9 mouse cellular contexts compared by ENCODE assay signal in genomic region chr2:112774762-112775161, GRCm38 (mm10).
DNase-seq lines count a peak whose midpoint lies in the region; ATAC-seq and TF ChIP-seq lines count a peak whose summit lies in the region.
"Had no signal": no experiment of that assay in that cellular context is flagged by ENCODE, and none has a peak within 500 bp of the region (broad histone marks: within the 10 kb centered on the region; RNA-seq: fewer than 3 reads in every experiment).

No protein-coding gene starts in this region.

- no peak for TF ChIP-seq POLR2A in cerebellum, adult 2 months (IDR thresholded peaks at IDR 0.05; ENCODE audit: borderline replicate concordance, insufficient read depth, low read length)

- WGBS in cerebellum, adult 2 months, result 14% methylated on average over 6 of the region's 6 CpGs

- peak; percentile 53 for DNase-seq in CD4-positive helper T cell, adult 2 months (ENCODE audit: low read depth, low spot score)
- DNase-seq in MN1 (ENCODE audit: low spot score), result peak; percentile 34
- peak; percentile 45 to 69 for DNase-seq in cerebellum, adult 2 months
- DNase-seq in frontal cortex, postnatal 10 days (ENCODE audit: low spot score in 2 of 2), result peak; percentile 40 to 73
- peak; percentile 46 to 78 for DNase-seq in kidney, postnatal 36 days
- DNase-seq in lung, adult 18-20 months, result peak; percentile 42 to 50
- peak; percentile 63 for DNase-seq in right cerebral cortex, postnatal 14 days

- ATAC-seq in erythroid progenitor cell, adult 5-6 weeks (replicated peaks; ENCODE audit: low FRiP score, poor library complexity, severe bottlenecking), result no peak

- H3K27me3 ChIP-seq in cerebellum, adult 2 months (ENCODE audit: control insufficient read depth, insufficient read depth, low read length), result no peaks in the 10 kb centered on the region
- H3K27me3 ChIP-seq: lung, embryonic 15.5 days had no signal

- H3K4me3 ChIP-seq in cerebellum, adult 2 months (replicated peaks; ENCODE audit: insufficient read depth, low read depth, low read length), result no peak overlapping the region
- H3K4me3 ChIP-seq: lung, embryonic 15.5 days had no signal

- no peak overlapping the region for H3K27ac ChIP-seq in cerebellum, adult 2 months (ENCODE audit: insufficient read depth, low read length)
- H3K27ac ChIP-seq: lung, embryonic 15.5 days had no signal

- peak; percentile 70; the same call in 1 of the 2 replicates for TF ChIP-seq CTCF in cerebellum, adult 2 months (IDR thresholded peaks at IDR 0.05; ENCODE audit: borderline replicate concordance, insufficient read depth, low read depth, low read length)

- H3K4me1 ChIP-seq in cerebellum, adult 2 months (ENCODE audit: control insufficient read depth, insufficient read depth, low read length), result no peaks in the 10 kb centered on the region
- H3K4me1 ChIP-seq: lung, embryonic 15.5 days had no signal
